Mouse (Mus musculus): Measurements from ENCODE around the gene Simc1. TPM values are rescaled to one million over a fixed set of nuclear protein-coding genes. Genes with fewer than 3 reads are reported as not detected.

Gene Simc1
- 13.3 and 15.6 TPM in 2 replicates for polyA plus RNA-seq (2015; fragmentation: Nextera tagmentation; extraction: Ambion mirVana)

DNA sequence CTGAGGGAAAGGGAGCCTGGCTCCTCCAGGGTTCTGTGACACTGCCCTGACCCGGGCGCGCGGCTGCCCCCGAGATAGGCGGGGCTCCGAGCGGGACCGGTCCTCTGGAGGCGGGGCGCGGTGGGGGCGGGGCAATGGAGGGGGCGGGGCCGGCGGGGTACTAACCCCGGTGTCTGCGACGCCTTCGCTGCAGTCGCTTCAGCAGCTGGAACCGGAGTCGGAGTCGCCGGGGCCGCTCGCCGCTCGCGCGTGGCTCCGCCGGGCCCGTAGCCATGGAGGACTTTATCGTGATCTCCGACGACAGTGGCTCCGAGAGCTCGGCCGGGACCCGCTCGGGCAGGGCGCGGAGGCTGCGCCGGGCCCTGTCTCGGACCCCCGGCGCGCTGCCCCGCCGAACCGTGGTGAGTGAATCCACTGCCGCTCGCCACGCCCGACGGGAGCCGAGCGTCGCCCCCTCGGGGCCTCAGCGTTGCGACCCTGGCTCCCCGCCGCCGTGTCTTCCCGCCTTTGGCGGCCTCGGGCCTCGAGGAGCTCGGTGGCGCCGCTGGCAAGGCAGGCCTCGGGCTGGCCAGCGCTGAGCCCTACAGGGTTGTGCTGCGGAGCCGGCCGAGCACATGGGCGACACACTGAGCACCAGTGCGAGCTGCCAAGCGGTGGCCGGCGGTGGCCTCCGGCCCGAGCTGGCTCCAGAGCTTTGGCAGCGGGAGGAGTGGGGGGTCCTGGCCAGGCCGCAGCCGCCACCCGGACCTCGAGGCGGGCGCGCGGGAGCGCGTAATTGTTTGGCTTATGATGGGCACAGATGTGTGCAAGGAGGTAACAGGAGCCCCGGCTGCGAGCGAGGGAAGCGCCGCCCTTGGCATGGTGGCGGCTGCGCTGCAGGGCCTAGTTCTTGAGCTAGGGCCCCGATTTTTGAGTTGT lies at the start of gene Simc1:
Simc1 (plus strand) TSS at position 176 of the 918 bp plus-strand sequence.
- peak within 1 kb of the TSS; percentile 90 for H3K4me2 ChIP-seq
- ATAC-seq (replicated peaks; ENCODE audit: low FRiP score) = peak; percentile 95
- peak within 1 kb of the TSS; percentile 74 for H3K27ac ChIP-seq
- H3K4me3 ChIP-seq (replicated peaks) = peak within 1 kb of the TSS; percentile 67
- peaks cover 22% of the 10 kb centered on the region for H3K4me1 ChIP-seq
- H3K36me3 ChIP-seq = no peaks in the 10 kb centered on the region
- no peaks in the 10 kb centered on the region for H3K9me3 ChIP-seq (replicated peaks)
- H3K27me3 ChIP-seq = no peaks in the 10 kb centered on the region
- H3K9ac ChIP-seq = peak within 1 kb of the TSS; percentile 67
- under 1% methylated on average over 105 of the region's 105 CpGs for WGBS

DNA sequence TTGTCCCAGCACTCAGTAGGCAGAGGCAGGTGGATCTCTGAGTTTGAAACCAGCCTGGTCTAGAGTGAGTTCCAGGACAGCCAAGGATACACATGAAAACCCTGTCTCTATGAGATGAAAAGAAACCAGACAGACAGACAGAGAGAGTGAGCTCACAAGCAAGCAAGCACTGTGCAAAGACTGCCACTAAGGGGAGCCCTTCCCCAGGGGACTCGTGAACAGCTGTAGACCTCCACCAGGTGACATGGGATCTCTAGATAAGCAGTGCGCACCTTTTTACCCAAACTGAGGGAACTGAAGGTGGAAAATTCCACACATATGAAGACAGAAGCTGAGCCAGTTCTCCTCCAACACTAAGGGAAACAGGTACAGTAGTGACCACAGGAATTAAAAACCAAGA lies 46.5 kb upstream of the Simc1 start:
- peaks cover 78% of the 10 kb centered on the region for H3K36me3 ChIP-seq
- H3K27me3 ChIP-seq = no peaks in the 10 kb centered on the region
- H3K9me3 ChIP-seq (replicated peaks) = no peaks in the 10 kb centered on the region
- no peak overlapping the region for H3K9ac ChIP-seq
- H3K4me1 ChIP-seq = no peaks in the 10 kb centered on the region
- 74% methylated on average over 2 of the region's 2 CpGs for WGBS
- H3K27ac ChIP-seq = no peak overlapping the region
- H3K4me3 ChIP-seq (replicated peaks) = no peak overlapping the region
- no peak for ATAC-seq (replicated peaks; ENCODE audit: low FRiP score)
- no peak overlapping the region for H3K4me2 ChIP-seq

DNA sequence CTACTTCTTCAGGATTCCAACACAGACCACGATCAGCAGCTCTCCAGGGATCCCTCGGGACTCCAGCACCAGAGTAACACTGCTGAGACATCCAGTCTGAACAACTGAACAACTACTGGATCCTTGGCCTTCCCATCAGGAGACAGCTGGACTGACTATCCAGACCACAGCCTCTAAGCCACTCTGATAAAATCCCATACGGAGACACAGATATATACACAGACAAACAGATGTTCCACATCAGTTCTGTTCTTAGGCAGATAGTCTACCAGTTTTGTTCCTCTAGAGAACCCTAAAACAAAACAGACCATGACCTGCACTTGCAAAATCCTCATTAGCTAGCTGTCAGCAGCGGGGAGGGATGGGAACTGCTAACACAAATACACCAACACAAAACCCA lies 44.3 kb upstream of the Simc1 start:
- 70% methylated on average over 4 of the region's 4 CpGs for WGBS
- H3K4me2 ChIP-seq = no peak overlapping the region
- peaks cover 87% of the 10 kb centered on the region for H3K36me3 ChIP-seq
- H3K9ac ChIP-seq = no peak overlapping the region
- H3K27me3 ChIP-seq = no peaks in the 10 kb centered on the region
- H3K4me3 ChIP-seq (replicated peaks) = no peak overlapping the region
- ATAC-seq (replicated peaks; ENCODE audit: low FRiP score) = no peak
- peaks cover 5% of the 10 kb centered on the region; the same call in 1 of the 2 replicates for H3K9me3 ChIP-seq (replicated peaks)
- no peaks in the 10 kb centered on the region for H3K4me1 ChIP-seq
- H3K27ac ChIP-seq = no peak overlapping the region

DNA sequence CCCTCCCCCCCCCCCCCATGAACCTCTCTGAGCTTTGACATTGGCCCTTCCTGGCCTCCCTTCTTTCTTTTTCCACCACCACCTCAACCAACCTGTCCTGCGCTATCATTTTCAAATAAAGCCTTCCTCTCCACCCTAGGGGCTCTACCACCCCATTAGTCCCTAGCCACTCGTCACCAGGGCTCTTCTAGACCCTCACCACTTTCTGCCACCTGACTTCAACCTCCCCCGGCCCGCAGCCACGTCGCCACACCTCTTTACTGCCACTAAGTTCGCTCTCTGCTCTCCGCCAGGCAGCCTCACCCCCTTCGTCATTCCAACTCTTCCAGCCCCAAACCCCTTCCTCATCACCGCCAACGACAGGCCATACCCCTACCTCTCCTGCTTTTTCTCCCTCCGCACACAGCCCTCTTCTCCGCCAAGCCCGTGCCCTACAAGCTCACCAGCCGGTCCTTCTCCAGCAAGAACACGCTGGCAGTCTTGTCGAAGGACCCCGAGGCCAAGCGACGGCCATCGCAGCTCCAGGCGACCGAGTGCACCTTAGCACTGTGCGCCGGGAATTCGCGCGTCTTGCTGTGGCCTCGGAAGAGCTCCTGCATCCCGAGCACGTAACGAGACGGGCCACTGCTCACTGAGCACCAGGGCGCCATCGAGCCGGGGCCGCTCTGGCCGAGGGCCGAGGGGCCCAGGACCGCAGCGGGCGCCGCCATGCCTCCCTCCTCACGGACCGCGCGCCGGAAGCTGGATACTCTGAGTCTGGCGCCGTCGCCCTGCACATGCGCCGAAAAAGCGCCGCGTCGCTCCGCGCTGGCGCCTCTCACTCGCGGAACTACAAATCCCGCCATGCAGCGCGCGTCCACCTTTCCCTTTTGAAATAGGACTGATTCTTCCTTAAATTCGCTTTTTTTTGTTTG lies 35.2 kb upstream of the Simc1 start, which contains the start of gene Thoc3:
Thoc3 (minus strand) TSS at position 752 of the 914 bp plus-strand sequence.
- Histone ChIP-seq H3K27me3 (no peaks in the 10 kb centered on the region), H3K9me3 (replicated peaks) (peaks cover 14% of the 10 kb centered on the region; the same call in 1 of the 2 replicates), H3K27ac (peak within 1 kb of the TSS; percentile 72), H3K9ac (peak within 1 kb of the TSS; percentile 95), H3K4me3 (replicated peaks) (peak within 1 kb of the TSS; percentile 99), H3K4me2 (peak within 1 kb of the TSS; percentile 84), H3K36me3 (peaks cover 44% of the 10 kb centered on the region), H3K4me1 (peaks cover 7% of the 10 kb centered on the region)
- WGBS = under 1% methylated on average over 67 of the region's 67 CpGs
- peak; percentile 96 for ATAC-seq (replicated peaks; ENCODE audit: low FRiP score)

DNA sequence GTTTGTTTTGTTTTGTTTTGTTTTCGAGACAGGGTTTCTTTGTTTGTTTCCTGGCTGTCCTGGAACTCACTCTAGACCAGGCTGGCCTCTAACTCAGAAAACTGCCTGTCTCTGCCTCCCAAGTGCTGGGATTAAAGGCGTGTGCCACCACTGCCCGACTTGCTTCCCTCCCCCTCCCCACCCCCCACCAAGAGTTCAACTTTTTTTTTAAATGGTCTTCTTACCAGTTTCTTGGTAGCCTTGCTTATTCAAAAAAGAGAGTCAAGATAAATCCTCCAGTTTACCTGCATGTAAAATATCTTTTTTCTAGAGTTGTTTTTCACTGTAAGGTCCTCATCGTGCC lies 34.6 kb upstream of the Simc1 start:
- Histone ChIP-seq H3K4me3 (replicated peaks) (peak overlapping the region; percentile 99), H3K9ac (peak overlapping the region; percentile 95; the same call in 1 of the 2 replicates), H3K9me3 (replicated peaks) (peaks cover 12% of the 10 kb centered on the region; the same call in 1 of the 2 replicates), H3K27ac (no peak overlapping the region), H3K36me3 (peaks cover 37% of the 10 kb centered on the region), H3K4me1 (peaks cover 7% of the 10 kb centered on the region), H3K27me3 (no peaks in the 10 kb centered on the region), H3K4me2 (peak overlapping the region; percentile 84)
- ATAC-seq (replicated peaks; ENCODE audit: low FRiP score) = peak; percentile 75
- WGBS = 12% methylated on average over 4 of the region's 4 CpGs

DNA sequence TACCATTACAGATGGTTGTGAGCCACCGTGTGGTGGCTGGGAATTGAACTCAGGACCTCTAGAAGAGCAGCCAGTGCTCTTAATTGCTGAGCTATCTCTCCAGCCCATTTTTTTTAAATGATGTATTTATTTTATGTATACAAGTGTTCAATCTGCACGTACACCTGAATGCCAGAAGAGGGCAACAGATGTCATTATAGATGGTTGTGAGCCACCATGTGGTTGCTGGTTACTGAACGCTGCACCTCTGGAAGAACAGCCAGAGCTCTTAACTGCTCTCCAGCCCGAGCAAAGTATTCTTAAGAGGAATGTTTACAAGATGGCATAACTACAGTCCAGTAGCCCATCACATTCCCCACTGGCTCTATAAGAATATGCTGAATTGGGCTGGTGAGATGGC lies 31.6 kb upstream of the Simc1 start:
- H3K27ac ChIP-seq = no peak overlapping the region
- no peak overlapping the region for H3K4me3 ChIP-seq (replicated peaks)
- peaks cover 7% of the 10 kb centered on the region for H3K4me1 ChIP-seq
- no peaks in the 10 kb centered on the region for H3K27me3 ChIP-seq
- no peak overlapping the region for H3K9ac ChIP-seq
- no peak overlapping the region for H3K4me2 ChIP-seq
- peaks cover 8% of the 10 kb centered on the region for H3K36me3 ChIP-seq
- H3K9me3 ChIP-seq (replicated peaks) = no peaks in the 10 kb centered on the region
- 86% methylated on average over 4 of the region's 4 CpGs for WGBS
- no peak for ATAC-seq (replicated peaks; ENCODE audit: low FRiP score)

DNA sequence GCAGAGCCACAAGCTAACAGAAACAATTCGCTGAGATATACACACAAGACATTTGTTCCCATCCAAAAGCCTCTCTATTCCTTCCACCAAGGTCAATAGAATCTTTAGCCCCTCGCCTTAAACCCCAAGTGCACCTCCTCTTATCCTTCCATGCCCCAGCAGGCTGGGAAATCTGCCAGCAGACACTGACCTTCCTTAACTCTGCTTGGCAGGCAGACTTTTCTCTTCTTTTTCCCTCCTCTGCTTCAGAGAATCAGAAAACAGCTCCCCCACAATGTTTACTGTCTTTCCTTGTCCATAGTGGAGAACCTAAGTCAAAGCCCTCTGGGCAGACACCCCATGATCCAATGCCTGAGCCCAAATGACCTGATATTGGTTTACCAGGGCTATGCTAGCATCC lies 28.6 kb upstream of the Simc1 start:
- Histone ChIP-seq H3K4me1 (no peaks in the 10 kb centered on the region), H3K4me3 (replicated peaks) (no peak overlapping the region), H3K27me3 (no peaks in the 10 kb centered on the region), H3K27ac (no peak overlapping the region), H3K9ac (no peak overlapping the region), H3K36me3 (no peaks in the 10 kb centered on the region), H3K9me3 (replicated peaks) (no peaks in the 10 kb centered on the region), H3K4me2 (no peak overlapping the region)
- 67% methylated on average over 2 of the region's 2 CpGs for WGBS
- ATAC-seq (replicated peaks; ENCODE audit: low FRiP score) = no peak

DNA sequence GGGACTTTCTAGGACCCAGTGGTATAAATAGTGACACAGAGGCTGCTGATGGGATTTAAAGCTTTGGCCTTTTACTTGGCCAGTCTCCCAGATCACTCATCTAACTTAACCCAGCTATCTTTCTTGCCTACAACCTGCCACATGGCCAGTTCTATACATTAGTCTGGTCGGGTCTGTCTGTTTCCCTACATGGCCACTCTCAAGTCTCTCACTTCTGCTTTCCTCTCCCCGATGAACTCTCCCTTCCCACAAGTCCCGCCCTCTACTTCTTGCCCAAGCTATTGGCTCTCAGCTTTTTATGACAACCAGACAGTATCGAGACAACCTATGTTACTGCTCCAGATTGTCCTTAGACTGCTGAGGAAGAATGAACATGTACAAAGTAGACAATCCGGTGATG lies 27.9 kb upstream of the Simc1 start:
- 65% methylated on average over 5 of the region's 5 CpGs for WGBS
- no peak overlapping the region for H3K4me3 ChIP-seq (replicated peaks)

DNA sequence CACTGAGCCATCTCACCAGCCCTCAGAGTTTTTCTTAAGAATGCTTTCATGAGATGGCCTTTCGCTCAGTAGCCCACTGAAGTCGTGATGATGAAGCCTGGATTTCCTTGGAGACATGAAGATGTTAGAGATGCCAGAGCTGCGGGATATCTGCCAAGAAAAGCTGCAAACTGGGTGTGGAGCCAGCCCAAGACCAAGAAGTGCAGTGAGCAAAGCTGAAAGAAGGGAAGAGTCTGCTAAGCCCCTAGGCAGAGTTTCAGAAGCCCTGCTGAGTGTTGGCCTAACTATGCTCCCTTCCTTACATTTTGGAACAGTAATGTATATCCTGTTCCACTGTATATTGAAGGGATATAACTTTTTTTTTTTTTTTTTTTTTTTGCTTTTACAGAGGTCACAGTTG lies 24.3 kb upstream of the Simc1 start:
- Histone ChIP-seq H3K27ac (no peak overlapping the region), H3K36me3 (no peaks in the 10 kb centered on the region), H3K9me3 (replicated peaks) (no peaks in the 10 kb centered on the region), H3K4me3 (replicated peaks) (no peak overlapping the region), H3K4me1 (no peaks in the 10 kb centered on the region), H3K4me2 (no peak overlapping the region), H3K27me3 (no peaks in the 10 kb centered on the region), H3K9ac (no peak overlapping the region)
- 66% methylated on average over 3 of the region's 3 CpGs for WGBS
- no peak for ATAC-seq (replicated peaks; ENCODE audit: low FRiP score)

More for the DNA sequence above, 27.9 kb upstream of the Simc1 start:
- no peaks in the 10 kb centered on the region for H3K27me3 ChIP-seq
- no peaks in the 10 kb centered on the region for H3K9me3 ChIP-seq (replicated peaks)
- no peak overlapping the region for H3K4me2 ChIP-seq
- H3K36me3 ChIP-seq = no peaks in the 10 kb centered on the region
- H3K9ac ChIP-seq = no peak overlapping the region
- no peak overlapping the region for H3K27ac ChIP-seq
- H3K4me1 ChIP-seq = no peaks in the 10 kb centered on the region
- no peak for ATAC-seq (replicated peaks; ENCODE audit: low FRiP score)

DNA sequence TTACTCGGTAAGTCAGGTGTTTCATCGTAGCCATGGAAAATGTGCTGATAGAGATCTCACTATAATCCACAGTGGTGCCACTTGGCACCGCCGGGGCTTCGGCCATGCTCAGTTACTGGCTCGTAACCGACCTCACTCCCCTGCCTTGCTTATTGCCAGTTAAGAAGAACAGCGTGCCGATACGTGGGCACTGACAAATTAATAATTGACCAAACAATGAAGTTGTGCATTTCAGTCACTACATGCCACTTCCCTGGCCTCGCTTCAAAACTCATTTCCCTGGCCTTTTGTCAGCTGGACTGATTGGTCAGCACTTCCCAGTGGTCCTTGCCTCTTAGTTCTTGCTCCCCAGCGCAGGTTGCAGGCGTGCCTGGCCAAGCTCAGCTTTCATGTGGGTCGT lies 22.1 kb upstream of the Simc1 start:
- H3K9ac ChIP-seq = no peak overlapping the region
- H3K9me3 ChIP-seq (replicated peaks) = no peaks in the 10 kb centered on the region
- 71% methylated on average over 14 of the region's 14 CpGs for WGBS
- 0 out of 2 replicates have a peak, but pooled peaks have one; percentile 36 for ATAC-seq (replicated peaks; ENCODE audit: low FRiP score)
- H3K4me1 ChIP-seq = no peaks in the 10 kb centered on the region
- H3K4me3 ChIP-seq (replicated peaks) = no peak overlapping the region
- H3K4me2 ChIP-seq = 0 out of 2 replicates have a peak overlapping the region, but pooled peaks have one; percentile 9
- no peak overlapping the region for H3K27ac ChIP-seq
- no peaks in the 10 kb centered on the region for H3K36me3 ChIP-seq
- H3K27me3 ChIP-seq = no peaks in the 10 kb centered on the region

DNA sequence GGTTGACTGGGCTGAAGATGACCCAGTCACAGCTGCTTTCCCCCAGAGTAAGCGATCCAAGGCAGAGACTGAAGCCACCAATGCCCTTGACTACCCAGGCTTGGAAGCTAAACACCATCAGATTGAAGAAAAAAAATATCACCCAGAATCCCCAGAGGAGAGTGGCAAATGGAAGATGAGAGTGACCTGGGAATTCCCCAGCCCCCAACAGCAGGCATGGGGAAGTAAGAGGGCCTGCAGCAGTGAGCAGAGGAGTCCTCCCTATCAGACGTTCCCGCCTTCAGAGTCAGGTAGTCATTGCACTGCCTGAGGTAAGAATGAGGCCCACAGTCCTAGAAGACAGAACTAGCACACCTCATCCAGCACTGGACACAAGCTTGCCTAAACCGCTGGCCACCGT lies 13.2 kb upstream of the Simc1 start:
- H3K4me3 ChIP-seq (replicated peaks) = no peak overlapping the region

More for the DNA sequence above, 13.2 kb upstream of the Simc1 start:
- no peaks in the 10 kb centered on the region for H3K9me3 ChIP-seq (replicated peaks)
- H3K4me1 ChIP-seq = no peaks in the 10 kb centered on the region
- no peak overlapping the region for H3K27ac ChIP-seq
- H3K9ac ChIP-seq = no peak overlapping the region
- H3K27me3 ChIP-seq = 0 out of 2 replicates have a peak, but pooled peaks cover 2% of the 10 kb centered on the region
- WGBS = 71% methylated on average over 5 of the region's 5 CpGs
- no peaks in the 10 kb centered on the region for H3K36me3 ChIP-seq
- no peak overlapping the region for H3K4me2 ChIP-seq
- no peak for ATAC-seq (replicated peaks; ENCODE audit: low FRiP score)

Measured in kidney, embryonic 15.5 days (tissue).